Mouse (Mus musculus): Measurements from ENCODE around the gene Btbd11.

Btbd11 gene

GRCm38 (mm10) chr10:85522220-85522760 is 135.7 kb downstream of the Btbd11 start:
- no peak for DNase-seq (ENCODE audit: low spot score in 2 of 2)

DNA sequence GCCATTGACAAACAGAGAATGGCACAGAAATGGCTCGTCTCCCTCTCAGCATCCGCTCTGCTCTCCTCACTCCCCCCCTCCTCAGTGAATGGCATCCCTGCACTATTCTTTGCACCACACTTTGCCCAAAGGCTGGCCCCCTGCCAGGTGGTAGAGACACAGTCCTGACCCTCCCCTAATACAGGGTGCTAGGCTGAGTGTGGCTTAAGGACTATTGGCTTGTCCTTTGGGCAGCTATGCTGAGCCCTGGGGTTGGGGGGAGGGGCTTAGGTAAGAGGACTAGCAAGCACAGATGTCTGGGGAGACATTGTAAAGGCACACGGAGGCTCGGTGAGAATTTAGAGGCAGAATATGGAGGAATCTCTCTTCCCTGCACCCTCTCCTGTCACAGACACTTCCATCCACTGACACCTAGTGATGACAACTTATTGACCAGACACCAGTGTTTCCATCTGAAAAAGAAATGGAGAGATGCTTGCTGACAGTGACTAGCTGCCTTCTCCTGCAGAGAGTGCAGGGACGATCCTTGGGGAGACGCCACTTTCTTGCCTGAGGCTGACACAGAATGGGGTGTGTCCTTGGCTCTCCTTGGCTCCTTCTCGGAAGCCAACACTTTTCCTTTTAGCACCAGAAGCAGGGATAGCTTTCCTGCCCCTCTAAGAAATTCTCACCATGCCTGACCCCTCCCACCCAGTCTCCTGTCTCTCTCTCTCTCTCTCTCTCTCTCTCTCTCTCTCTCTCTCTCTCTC is 138.8 kb downstream of the Btbd11 start:
- no peak for DNase-seq (ENCODE audit: low spot score in 2 of 2)

DNA sequence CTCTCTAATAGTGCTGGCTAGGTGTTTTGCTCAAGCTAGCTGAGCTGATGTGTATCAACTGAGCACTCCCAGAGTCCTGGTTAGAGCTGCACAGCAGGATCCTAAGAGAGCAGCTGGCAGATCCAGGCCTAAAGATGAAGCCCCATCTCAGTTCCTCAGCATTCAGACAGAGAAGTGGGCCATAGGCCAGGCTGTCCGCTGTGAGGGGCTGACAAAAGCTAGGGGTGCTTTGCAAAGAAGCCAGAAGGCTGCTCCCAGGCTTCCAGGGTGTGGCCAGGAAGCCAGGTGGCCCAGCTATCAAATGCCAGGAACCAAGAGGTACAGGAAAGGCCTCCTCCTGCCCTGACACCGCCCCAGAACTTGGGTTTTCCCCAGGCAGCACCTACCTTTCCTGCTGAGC is 140.0 kb downstream of the Btbd11 start:
- DNase-seq (ENCODE audit: low spot score in 2 of 2), result no peak

- no peak for DNase-seq (ENCODE audit: low spot score in 2 of 2)
Observed at GRCm38 (mm10) chr10:85527722-85528121, 141.1 kb downstream of the Btbd11 start.

DNA sequence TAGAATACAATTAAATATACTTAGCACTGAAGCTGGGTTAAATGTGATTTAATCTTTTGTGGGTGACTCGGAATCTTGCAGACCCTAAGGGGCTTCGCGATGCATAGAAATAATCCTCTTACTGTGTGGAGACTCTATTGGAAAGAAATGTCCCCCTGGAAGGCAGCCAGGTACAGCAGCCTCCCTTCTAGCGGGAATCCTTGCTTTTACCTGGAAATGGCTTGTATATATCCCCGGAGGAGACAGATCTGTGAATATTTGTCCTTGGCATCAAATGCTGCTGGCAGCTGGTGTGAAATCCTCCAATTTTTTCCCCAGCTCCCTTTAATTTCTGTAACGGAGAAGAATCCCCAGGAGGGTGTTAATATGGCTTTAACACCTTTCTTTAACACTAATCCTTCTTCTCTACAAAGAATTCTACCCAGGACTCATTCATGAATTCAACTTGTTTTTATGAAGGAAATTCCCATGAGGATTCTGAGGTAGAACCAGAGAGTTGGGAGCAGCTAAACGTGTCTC is 146.6 kb downstream of the Btbd11 start:
- DNase-seq (ENCODE audit: low spot score in 2 of 2), result no peak

- no peak for DNase-seq (ENCODE audit: low spot score in 2 of 2)
Observed at GRCm38 (mm10) chr10:85538051-85538753, 151.6 kb downstream of the Btbd11 start.

DNA sequence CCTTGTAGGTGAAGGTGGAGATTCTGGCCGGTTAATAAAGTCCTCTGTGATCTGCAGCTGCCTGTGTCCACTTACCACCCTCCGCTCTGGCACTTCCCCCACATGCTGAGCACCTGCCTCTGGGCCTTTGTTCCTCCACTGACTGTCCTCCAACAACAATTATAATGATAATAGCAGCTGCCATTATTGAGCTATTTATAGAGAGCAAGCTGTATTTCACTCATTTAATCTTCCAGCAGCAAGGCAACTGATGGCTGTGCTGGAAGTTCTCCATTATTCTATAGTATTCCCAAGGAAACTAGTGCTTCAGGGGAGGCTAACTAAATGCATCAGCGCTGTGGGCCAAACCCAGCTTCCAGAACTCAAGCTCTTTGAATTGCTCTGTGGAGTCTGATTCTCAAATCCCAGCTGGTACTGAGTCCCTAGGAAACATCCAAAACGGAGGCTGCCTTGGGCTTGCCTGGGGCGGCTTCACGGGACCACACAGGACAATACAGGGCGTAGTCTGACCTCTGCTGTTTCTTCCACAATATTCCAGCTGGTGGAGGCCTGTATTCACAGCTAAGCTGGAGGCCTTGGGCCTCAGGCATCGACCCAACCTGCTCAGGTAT is 153.0 kb downstream of the Btbd11 start:
- DNase-seq (ENCODE audit: low spot score in 2 of 2), result no peak

- no peak for DNase-seq (ENCODE audit: low spot score in 2 of 2)
Observed at GRCm38 (mm10) chr10:85540311-85541093, 153.9 kb downstream of the Btbd11 start.

- DNase-seq (ENCODE audit: low spot score in 2 of 2), result no peak
Observed at GRCm38 (mm10) chr10:85541481-85541880, 154.9 kb downstream of the Btbd11 start.

GRCm38 (mm10) chr10:85541892-85542630 is 155.4 kb downstream of the Btbd11 start:
- no peak for DNase-seq (ENCODE audit: low spot score in 2 of 2)

DNA sequence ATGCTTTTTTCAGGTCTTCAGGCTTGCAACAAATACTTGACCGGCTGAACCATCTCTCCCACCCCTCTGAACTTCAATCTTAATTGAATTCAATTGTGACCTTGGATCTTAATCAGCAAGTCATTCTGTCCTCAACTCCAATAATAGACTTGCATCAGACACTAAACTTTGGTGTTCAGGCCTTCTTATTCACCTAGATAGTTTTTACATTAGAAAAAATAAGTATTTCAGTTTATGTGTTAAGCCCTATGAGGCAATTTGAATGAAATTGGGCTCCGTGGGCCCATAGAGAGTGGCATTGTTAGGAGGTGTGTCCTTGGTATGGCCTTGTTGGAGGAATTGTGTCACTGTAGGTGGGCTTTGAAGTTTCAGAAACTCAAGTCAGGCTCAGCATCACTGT is 156.7 kb downstream of the Btbd11 start:
- no peak for DNase-seq (ENCODE audit: low spot score in 2 of 2)

DNA sequence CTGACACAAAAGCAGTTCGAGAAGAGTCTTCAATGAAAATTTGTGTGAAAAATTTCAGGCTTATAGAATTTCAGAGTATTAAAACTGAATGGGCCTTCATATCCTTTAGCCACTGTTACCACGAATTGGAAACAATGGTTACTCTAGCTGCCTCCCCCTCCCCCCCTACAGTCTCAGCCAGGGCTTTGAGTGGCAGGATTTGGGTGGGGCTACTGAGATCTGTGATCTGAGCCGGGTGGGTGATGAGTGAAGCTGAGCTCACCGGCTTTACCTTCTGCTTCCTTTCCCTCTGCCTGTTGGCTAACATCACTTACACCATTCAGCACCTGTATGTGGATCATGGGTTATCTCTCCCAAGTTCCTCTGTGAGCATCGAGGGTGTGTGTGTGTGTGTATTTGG is 158.4 kb downstream of the Btbd11 start:
- no peak for DNase-seq (ENCODE audit: low spot score in 2 of 2)

GRCm38 (mm10) chr10:85555193-85555592 is 168.6 kb downstream of the Btbd11 start:
- DNase-seq (ENCODE audit: low spot score in 2 of 2), result no peak

DNA sequence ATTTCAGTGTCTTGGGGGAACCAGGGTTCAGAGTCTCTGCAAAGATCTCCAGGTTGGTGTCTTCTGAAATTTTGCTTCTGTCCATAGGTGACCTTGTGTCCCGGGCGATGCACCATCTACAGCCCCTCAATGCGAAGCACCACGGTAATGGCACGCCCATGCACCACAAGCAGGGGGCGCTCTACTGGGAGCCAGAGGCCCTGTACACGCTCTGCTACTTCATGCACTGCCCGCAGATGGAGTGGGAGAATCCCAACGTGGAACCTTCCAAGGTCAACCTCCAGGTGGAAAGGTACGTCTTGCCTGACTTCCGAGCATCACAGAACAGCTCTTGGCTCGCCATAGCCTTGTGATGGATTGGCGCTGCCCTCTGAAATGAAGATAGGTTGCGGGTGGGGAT is 174.8 kb downstream of the Btbd11 start:
- DNase-seq (ENCODE audit: low spot score in 2 of 2), result no peak

DNA sequence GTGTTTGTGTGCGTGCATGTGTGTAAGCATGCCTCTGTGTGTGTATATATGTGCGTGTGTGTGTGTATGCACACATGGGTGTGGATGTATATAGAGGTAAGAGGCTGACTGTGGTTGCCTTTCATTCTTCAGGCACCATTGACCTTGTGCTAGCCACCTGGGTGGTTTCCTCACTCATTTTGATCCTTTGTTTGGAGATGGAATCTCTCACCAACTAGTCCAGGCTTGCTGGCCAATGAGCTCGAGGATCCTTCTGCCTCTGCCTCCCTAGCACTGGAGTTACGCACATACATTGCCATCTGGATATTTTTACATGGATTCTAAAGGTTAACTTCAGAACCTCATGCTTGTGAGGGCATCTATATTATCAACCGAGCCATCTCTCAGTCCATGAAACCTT is 184.8 kb downstream of the Btbd11 start:
- DNase-seq (ENCODE audit: low spot score in 2 of 2), result no peak

GRCm38 (mm10) chr10:85572571-85572970 is 186.0 kb downstream of the Btbd11 start:
- DNase-seq (ENCODE audit: low spot score in 2 of 2), result no peak

DNA sequence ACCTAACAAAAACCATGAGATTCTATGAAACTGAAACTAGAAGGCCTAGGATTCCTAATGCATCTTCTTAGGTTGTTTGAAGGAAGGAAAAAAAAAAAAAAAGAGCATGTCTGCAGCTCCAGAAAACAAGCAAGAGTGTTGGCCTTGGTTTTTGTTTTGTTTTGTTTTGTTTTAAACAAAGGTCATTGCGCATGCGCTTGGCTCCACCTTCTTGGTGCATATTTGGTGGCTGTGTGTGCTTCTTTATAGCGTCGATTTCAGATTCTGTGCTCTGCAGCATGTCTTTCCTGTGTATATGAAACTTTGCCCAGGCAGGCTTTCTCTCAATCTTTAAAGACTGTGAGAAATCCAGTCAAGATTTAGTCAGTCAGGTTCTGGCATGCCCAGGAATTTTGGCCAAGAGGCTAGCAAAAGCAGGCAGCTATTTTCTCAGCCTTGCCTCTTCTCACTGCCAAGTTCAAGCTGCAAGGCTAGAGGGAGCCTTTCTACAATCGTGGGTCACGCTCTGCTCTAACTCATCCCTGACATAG is 191.3 kb downstream of the Btbd11 start:
- no peak for DNase-seq (ENCODE audit: low spot score in 2 of 2)

DNA sequence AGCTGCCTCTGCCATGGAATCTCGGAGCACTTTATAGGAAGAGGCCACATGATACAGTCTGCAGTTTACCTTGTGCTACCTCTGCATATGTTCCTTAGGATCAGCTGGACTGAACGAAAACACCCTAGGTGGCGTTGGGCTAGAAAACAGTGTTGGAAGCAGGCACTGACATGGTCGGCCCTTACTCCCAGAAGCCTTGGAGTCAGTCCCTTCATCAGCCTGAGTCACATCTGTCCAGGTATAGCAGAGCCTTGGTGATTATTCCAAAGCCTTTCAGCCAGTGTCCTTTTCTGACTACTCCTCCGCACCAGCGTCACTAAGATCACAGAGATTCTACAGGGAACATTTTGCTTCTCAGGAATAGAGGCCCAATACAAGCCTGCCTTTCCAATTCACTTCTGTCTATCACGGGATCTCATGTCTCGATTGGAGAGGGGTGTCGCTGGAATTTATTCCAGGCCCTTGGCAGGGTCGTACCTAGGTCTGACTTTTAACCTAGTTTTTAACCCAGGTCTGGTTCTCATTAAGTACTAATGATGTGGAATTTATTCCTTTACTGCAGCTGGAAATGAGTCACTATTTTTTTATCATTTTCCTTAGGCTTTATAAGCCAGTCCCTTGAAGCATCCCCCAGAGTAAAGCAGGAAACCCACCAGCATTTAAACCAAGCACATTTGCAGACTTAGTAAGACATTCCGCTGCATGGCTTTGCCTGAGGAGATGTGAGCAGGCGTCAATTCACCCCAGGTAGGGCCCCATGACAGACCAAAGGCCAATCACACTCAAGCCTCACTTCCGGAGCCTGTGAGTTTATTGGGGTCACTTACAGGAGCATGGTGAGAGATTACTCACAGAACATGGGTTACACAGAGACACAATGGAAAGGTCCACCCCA is 192.2 kb downstream of the Btbd11 start:
- no peak for DNase-seq (ENCODE audit: low spot score in 2 of 2)

DNA sequence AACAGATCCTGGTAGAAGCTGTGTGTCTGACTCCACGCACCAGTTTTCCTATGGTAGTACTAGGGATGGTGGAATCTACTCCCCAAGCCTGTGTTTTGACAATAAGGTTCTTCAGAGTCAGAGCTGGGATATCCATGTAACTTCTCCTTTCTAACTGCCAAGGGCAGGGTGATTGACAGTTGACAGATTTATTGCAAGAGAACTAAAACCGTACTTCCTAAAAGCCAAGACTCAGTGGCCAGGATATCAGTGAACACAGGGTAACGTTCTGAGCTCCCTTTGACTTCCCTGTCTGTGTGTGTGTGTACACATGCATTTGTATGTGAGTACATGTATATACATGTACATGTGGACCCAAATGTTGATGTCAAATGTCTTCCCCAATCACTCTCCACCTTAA is 201.1 kb downstream of the Btbd11 start:
- no peak for DNase-seq (ENCODE audit: low spot score in 2 of 2)

DNA sequence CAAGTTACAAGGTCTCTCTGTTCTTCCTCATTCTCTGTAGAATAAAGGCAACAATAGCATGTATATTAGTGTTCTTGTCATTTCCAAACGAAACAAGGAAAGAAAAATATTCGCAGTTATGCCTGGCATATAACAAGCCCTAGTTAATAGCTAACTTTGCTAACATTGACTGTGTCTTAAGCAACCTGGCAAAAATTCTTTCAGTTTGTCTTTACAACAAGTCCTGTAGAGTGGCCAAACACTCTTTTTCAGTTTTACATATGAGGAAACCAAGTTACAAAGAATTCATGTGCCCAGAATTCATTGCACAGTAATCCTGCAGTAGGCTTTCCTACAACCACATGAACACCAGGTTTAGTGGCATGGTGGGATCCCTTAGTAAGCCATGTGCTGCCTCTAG is 203.4 kb downstream of the Btbd11 start:
- no peak for DNase-seq (ENCODE audit: low spot score in 2 of 2)
